Mouse (Mus musculus): Measurements from ENCODE around the gene Adam8. TPM values are rescaled to one million over a fixed set of nuclear protein-coding genes. Genes with fewer than 3 reads are reported as not detected.
A peak's percentile ranks its signal among the peaks of the same experiment; 100 is the strongest.

Gene Adam8
- total RNA-seq, 1 experiment from 2014 or later: 0.46 TPM

- peak; percentile 63 for ATAC-seq (replicated peaks; ENCODE audit: low read depth, poor library complexity, severe bottlenecking)
Measured at GRCm38 (mm10) chr7:139950283-139950971, 41.9 kb downstream of the Adam8 start.

GRCm38 (mm10) chr7:139949893-139950282, 42.5 kb downstream of the Adam8 start:
- ATAC-seq (replicated peaks; ENCODE audit: low read depth, poor library complexity, severe bottlenecking): peak; percentile 77

- ATAC-seq (replicated peaks; ENCODE audit: low read depth, poor library complexity, severe bottlenecking): no peak
Measured at GRCm38 (mm10) chr7:139946032-139946431, 46.3 kb downstream of the Adam8 start.

GRCm38 (mm10) chr7:139945516-139945915, 46.8 kb downstream of the Adam8 start:
- ATAC-seq (replicated peaks; ENCODE audit: low read depth, poor library complexity, severe bottlenecking): no peak

GRCm38 (mm10) chr7:139944291-139945240, 47.8 kb downstream of the Adam8 start:
- no peak for ATAC-seq (replicated peaks; ENCODE audit: low read depth, poor library complexity, severe bottlenecking)

GRCm38 (mm10) chr7:139943674-139944281, 48.6 kb downstream of the Adam8 start, which contains the start of gene Utf1:
TSS of gene Utf1 (plus strand) at chr7:139943789.
- ATAC-seq (replicated peaks; ENCODE audit: low read depth, poor library complexity, severe bottlenecking): peak; percentile 69

GRCm38 (mm10) chr7:139940476-139941209, 51.7 kb downstream of the Adam8 start:
- ATAC-seq (replicated peaks; ENCODE audit: low read depth, poor library complexity, severe bottlenecking): no peak

GRCm38 (mm10) chr7:139937810-139938209, 54.6 kb downstream of the Adam8 start:
- no peak for ATAC-seq (replicated peaks; ENCODE audit: low read depth, poor library complexity, severe bottlenecking)

GRCm38 (mm10) chr7:139937138-139937537, 55.2 kb downstream of the Adam8 start:
- no peak for ATAC-seq (replicated peaks; ENCODE audit: low read depth, poor library complexity, severe bottlenecking)

- no peak for ATAC-seq (replicated peaks; ENCODE audit: low read depth, poor library complexity, severe bottlenecking)
Measured at GRCm38 (mm10) chr7:139936705-139937104, 55.7 kb downstream of the Adam8 start.

GRCm38 (mm10) chr7:139930732-139931131, 61.6 kb downstream of the Adam8 start:
- ATAC-seq (replicated peaks; ENCODE audit: low read depth, poor library complexity, severe bottlenecking): peak; percentile 94

Other genes with a start within 250 kb of the Adam8 start
- gene Adgra1, start 158.4 kb downstream of the Adam8 start, total RNA-seq (2017): not detected in 2 replicates
- not detected in 2 replicates for gene Kndc1, start 97.9 kb downstream of the Adam8 start, total RNA-seq (2017)
- not detected in 2 replicates for gene Utf1, start 48.8 kb downstream of the Adam8 start, total RNA-seq (2017)
- 0.49 TPM in 1 of 2 replicates, not detected in the other for gene 6430531B16Rik, start 13.8 kb downstream of the Adam8 start, total RNA-seq (2017)
- gene Zfp511, start 43.8 kb upstream of the Adam8 start, total RNA-seq (2017): 21.7 and 23.6 TPM in 2 replicates
- 47.4 and 54.2 TPM in 2 replicates for gene Tubgcp2, start 44.1 kb upstream of the Adam8 start, total RNA-seq (2017)
- not detected in 2 replicates for gene Msx3, start 56.5 kb upstream of the Adam8 start, total RNA-seq (2017)
- gene Caly, start 90.0 kb upstream of the Adam8 start, total RNA-seq (2017): not detected in 2 replicates
- not detected in 2 replicates for gene Prap1, start 100.8 kb upstream of the Adam8 start, total RNA-seq (2017)
- gene Fuom, start 109.9 kb upstream of the Adam8 start, total RNA-seq (2017): 2.8 and 6.6 TPM in 2 replicates
- gene Paox, start 123.2 kb upstream of the Adam8 start, total RNA-seq (2017): 11.1 and 11.4 TPM in 2 replicates
- 59.3 and 73.0 TPM in 2 replicates for gene Echs1, start 123.9 kb upstream of the Adam8 start, total RNA-seq (2017)
- 13.6 and 21.2 TPM in 2 replicates for gene Mtg1, start 145.0 kb upstream of the Adam8 start, total RNA-seq (2017)
- not detected in 2 replicates for gene Sprn, start 162.3 kb upstream of the Adam8 start, total RNA-seq (2017)
- not detected in 2 replicates for gene Olfr522, start 172.2 kb upstream of the Adam8 start, total RNA-seq (2017)
- not detected in 2 replicates for gene Olfr523, start 180.7 kb upstream of the Adam8 start, total RNA-seq (2017)
- not detected in 2 replicates for gene Olfr524, start 213.4 kb upstream of the Adam8 start, total RNA-seq (2017)
- not detected in 2 replicates for gene Cd163l1, start 225.7 kb upstream of the Adam8 start, total RNA-seq (2017)

Data from common myeloid progenitor, adult 5-6 weeks (primary cell).